Mouse (Mus musculus) kidney, adult 2 months (tissue): ENCODE measurements around the gene Tmem159. TPM values are rescaled to one million over a fixed set of nuclear protein-coding genes. Genes with fewer than 3 reads are reported as not detected.

Experiments used
- DNase-seq: peaks from one replicate; pipeline ENCODE4 v3.0.0; 2021
- H3K27ac ChIP-seq: fragments of 200-500 bp; 2 replicates; pipeline ENCODE4 v1.5.1; 2012; ENCODE audit warnings: low read depth, low read length, control low read depth, inconsistent platforms; ENCODE audit not compliant: insufficient read depth
- H3K27me3 ChIP-seq: fragments of 200-500 bp; replicated peaks from 2 replicates; pipeline ENCODE4 v1.6.1; 2012; ENCODE audit warnings: mild to moderate bottlenecking, moderate library complexity, low read length, inconsistent platforms; ENCODE audit not compliant: control insufficient read depth, insufficient read depth
- H3K36me3 ChIP-seq: fragments of 200-500 bp; 2 replicates; pipeline ENCODE4 v1.6.1; 2012; ENCODE audit warnings: mild to moderate bottlenecking, moderate library complexity, low read length, inconsistent platforms; ENCODE audit not compliant: control insufficient read depth, insufficient read depth
- H3K4me1 ChIP-seq: fragments of 200-500 bp; 2 replicates; pipeline ENCODE4 v1.6.1; 2011; ENCODE audit warnings: low read length; ENCODE audit not compliant: control insufficient read depth, insufficient read depth
- H3K4me3 ChIP-seq: fragments of 200-500 bp; 2 replicates; pipeline ENCODE4 v1.5.1; 2011; ENCODE audit warnings: mild to moderate bottlenecking, low read depth, low read length, control low read depth; ENCODE audit not compliant: insufficient read depth
- CTCF ChIP-seq: fragments of 200-500 bp; conservative IDR thresholded peaks from 2 replicates; pipeline ENCODE4 v1.5.1; 2011; ENCODE audit warnings: low read depth, mild to moderate bottlenecking, control low read depth, low read length, moderate library complexity, mixed read lengths; ENCODE audit not compliant: insufficient read depth, insufficient read length
- POLR2A ChIP-seq: fragments of 200-500 bp; IDR thresholded peaks from one replicate; pipeline ENCODE4 v1.6.1; 2011; ENCODE audit warnings: low read depth, low read length, control low read depth
- WGBS: fragments of 180-500 bp; shearing (Covaris S2); methylation state at CpG from one replicate; pipeline ENCODE4 v1.1.7; 2018; 5-methylcytosine and 5-hydroxymethylcytosine counted together
- polyA plus RNA-seq: library from polyadenylated mRNA; depleted of rRNA; stranded (reverse); fragments of >200 nt; gene quantifications from 2 replicates; pipeline ENCODE4 v1.2.3, GENCODE M21; 2012; rRNA removed

Gene Tmem159
- polyA plus RNA-seq, 1 experiment, result 27.8 TPM

GRCm38 (mm10) chr7:120157575-120158061, 55.5 kb downstream of the Tmem159 start:
- DNase-seq, result no peak
- H3K27ac ChIP-seq, result no peak overlapping the region
- TF ChIP-seq CTCF (no peak), POLR2A (no peak)

GRCm38 (mm10) chr7:120158121-120158613, 56.0 kb downstream of the Tmem159 start:
- 33% methylated on average over 4 of the region's 4 CpGs for WGBS
- DNase-seq, result no peak

More at GRCm38 (mm10) chr7:120157575-120158061, 55.5 kb downstream of the Tmem159 start:
- Histone ChIP-seq H3K4me1 (no peaks in the 10 kb centered on the region), H3K27me3 (no peaks in the 10 kb centered on the region), H3K4me3 (no peak overlapping the region), H3K36me3 (no peaks in the 10 kb centered on the region)
- WGBS, result 57% methylated on average over 5 of the region's 5 CpGs

DNA sequence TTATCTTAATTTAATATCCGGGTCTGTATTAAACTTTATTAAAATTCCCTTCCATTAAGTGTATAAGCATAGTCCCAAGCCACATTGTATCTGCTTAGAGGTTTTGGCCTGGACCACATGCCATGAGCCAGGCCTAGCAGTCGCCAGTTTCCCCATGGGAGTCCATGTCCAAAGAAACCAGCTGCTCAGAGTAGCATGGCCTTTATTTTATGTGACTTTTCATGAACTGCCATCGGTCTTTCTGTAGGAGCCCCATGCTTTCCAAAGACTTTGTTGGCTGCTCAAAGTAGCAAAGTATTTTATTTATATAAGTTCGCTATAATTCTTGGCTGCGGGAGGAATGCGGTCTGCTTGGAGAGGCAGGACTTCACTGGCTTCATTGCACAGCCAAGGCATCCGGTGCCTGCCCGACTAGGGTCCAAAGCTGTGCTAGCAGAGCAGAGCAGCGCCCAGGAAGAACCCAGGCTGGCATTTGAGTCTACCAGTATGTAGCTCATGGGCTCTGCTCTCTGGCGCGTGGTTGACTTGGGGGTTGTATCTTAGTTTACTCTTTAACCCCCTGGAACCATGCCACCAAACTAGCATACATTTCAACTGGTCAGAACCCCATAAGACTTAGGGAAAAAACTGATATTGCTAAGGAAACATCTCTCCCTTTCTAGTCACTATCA, 61.6 kb downstream of the Tmem159 start:
- Histone ChIP-seq H3K4me3 (no peak overlapping the region), H3K27me3 (no peaks in the 10 kb centered on the region), H3K4me1 (peaks cover 4% of the 10 kb centered on the region; the same call in 1 of the 2 replicates), H3K36me3 (no peaks in the 10 kb centered on the region), H3K27ac (no peak overlapping the region)
- TF ChIP-seq POLR2A (no peak), CTCF (no peak)
- DNase-seq, result peak; percentile 55
- WGBS, result 64% methylated on average over 11 of the region's 11 CpGs

More at GRCm38 (mm10) chr7:120158121-120158613, 56.0 kb downstream of the Tmem159 start:
- TF ChIP-seq CTCF (no peak), POLR2A (no peak)
- Histone ChIP-seq H3K36me3 (no peaks in the 10 kb centered on the region), H3K4me3 (no peak overlapping the region), H3K4me1 (no peaks in the 10 kb centered on the region), H3K27ac (no peak overlapping the region), H3K27me3 (no peaks in the 10 kb centered on the region)

Other genes starting within 250 kb of the Tmem159 start
- gene Lyrm1, start 206.5 kb upstream of the Tmem159 start, polyA plus RNA-seq, result 4.7 and 6.7 TPM in 2 replicates
- 7.6 and 8.6 TPM in 2 replicates for gene Dcun1d3, start 206.1 kb upstream of the Tmem159 start, polyA plus RNA-seq
- 0.19 and 0.30 TPM in 2 replicates for gene Dnah3, start 7.1 kb upstream of the Tmem159 start, polyA plus RNA-seq
- not detected in 2 replicates for gene Zp2, start 42.9 kb downstream of the Tmem159 start, polyA plus RNA-seq
- 10.8 and 15.0 TPM in 2 replicates for gene Anks4b, start 71.5 kb downstream of the Tmem159 start, polyA plus RNA-seq
- 30.2 and 30.9 TPM in 2 replicates for gene Crym, start 99.8 kb downstream of the Tmem159 start, polyA plus RNA-seq
- gene Abca14, start 101.6 kb downstream of the Tmem159 start, polyA plus RNA-seq, result 0.03 and 0.06 TPM in 2 replicates
- gene Abca15, start 226.3 kb downstream of the Tmem159 start, polyA plus RNA-seq, result not detected in 2 replicates